Mouse (Mus musculus): ENCODE measurements at regions not wholly inside any gene's neighbourhood (a gene's known extent, or its start where the extent isn't known, plus 50 kb on each side); places are given as distances from the start of the nearest gene placed in this dataset.

DNA sequence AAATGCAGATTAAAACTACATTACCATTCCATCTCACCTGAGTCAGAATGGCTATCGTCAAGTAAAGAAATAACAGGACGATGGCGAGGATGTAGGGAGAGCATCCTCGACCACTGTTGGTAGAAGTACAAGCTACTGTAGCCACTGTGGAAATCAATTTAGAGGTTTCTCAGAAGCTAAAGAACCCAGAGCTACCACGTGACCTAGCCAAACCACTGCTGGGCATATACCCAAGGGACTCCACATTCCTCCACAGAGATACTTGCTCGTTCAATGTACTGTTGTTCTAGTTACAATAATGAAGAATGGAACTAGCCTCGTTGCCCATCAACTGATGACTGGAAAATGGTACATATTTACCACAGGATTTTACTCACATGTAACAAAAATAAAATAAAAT is 94.4 kb downstream of the Srek1 start:
- H3K9me3 ChIP-seq (replicated peaks; ENCODE audit: low read length): no peaks in the 10 kb centered on the region
- H3K9ac ChIP-seq (ENCODE audit: insufficient read depth, low read depth): no peak overlapping the region
- dilution Hi-C loops (cut with MboI; ENCODE audit: extremely low pct_ligation_motif_present, extremely low pct_unique_long_range_greater_than_20kb, low sequenced_read_pairs) (no loop called here), in situ Hi-C loops (cut with MboI; ENCODE audit: low pct_ligation_motif_present, low pct_unique_long_range_greater_than_20kb, low sequenced_read_pairs) (no loop called here)
- H3K36me3 ChIP-seq (replicated peaks in 1 of 2; ENCODE audit: control insufficient read depth in 1 of 2, insufficient read depth in 1 of 2, low read length in 1 of 2): no peaks in the 10 kb centered on the region
- no peaks in the 10 kb centered on the region for H3K79me2 ChIP-seq (replicated peaks; ENCODE audit: control insufficient read depth, extremely low read depth, insufficient read depth, poor library complexity, severe bottlenecking)
- H3K4me3 ChIP-seq (replicated peaks in 1 of 3; ENCODE audit: low read depth in 2 of 3, low read length in 2 of 3, poor library complexity in 1 of 3): no peak overlapping the region
- H3K4me2 ChIP-seq (ENCODE audit: insufficient read depth, low read depth, poor library complexity, severe bottlenecking): no peak overlapping the region
- no peaks in the 10 kb centered on the region for H3K27me3 ChIP-seq (replicated peaks)
- TF ChIP-seq MAX (IDR thresholded peaks at IDR 0.05; ENCODE audit: low read length) (no peak), USF2 (conservative IDR thresholded peaks at IDR 0.05; ENCODE audit: low read depth, low read length) (peak; percentile 61), USF1 (IDR thresholded peaks at IDR 0.05; ENCODE audit: low read depth, low read length) (peak; percentile 52)
- no peak overlapping the region for H3K27ac ChIP-seq (ENCODE audit: insufficient read depth, low read depth)
- DNase-seq (ENCODE audit: extremely low read depth): peak; percentile 7
- peaks cover 0 to 7% of the 10 kb centered on the region in 2 experiments; a peak in 2 of 4 replicates for H3K4me1 ChIP-seq (ENCODE audit: control insufficient read depth in 1 of 2, insufficient read depth in 2 of 2)

DNA sequence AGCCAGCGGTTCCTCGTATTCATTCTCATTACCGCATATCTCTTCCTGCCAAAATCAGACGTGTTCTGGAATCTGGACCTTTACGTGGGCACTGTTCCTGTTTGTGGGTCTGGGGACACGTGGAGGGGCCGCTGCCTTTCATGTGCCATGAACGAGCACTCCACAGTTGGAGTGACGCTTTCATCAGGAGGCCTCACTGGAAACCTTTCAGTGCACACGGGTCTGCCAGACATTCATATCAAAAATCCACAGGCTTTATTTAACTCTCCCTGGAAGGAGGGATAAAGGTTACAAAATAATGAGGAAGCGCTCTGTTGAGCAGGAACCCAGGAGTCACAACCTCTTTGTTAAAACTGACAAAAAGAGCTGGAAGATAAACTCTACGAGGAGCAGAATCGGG is 97.6 kb downstream of the Srek1 start:
- TF ChIP-seq MXI1 (IDR thresholded peaks at IDR 0.05; ENCODE audit: low read depth, low read length) (no peak), RCOR1 (conservative IDR thresholded peaks at IDR 0.05; ENCODE audit: low read depth, low read length) (no peak), RAD21 (IDR thresholded peaks at IDR 0.05; ENCODE audit: low read depth, low read length) (no peak), ZC3H11A (IDR thresholded peaks at IDR 0.05; ENCODE audit: low read depth, low read length) (no peak), MEF2A (IDR thresholded peaks at IDR 0.05; ENCODE audit: borderline replicate concordance, low read depth, low read length) (no peak), GABPA (IDR thresholded peaks at IDR 0.05; ENCODE audit: insufficient replicate concordance, low read depth, low read length) (no peak), MAX (IDR thresholded peaks at IDR 0.05; ENCODE audit: low read length) (no peak), TCF12 (IDR thresholded peaks at IDR 0.05; ENCODE audit: low read depth, low read length) (no peak), ZMIZ1 (IDR thresholded peaks at IDR 0.05; ENCODE audit: low read depth, low read length) (no peak), ETS1 (conservative IDR thresholded peaks at IDR 0.05; ENCODE audit: low read depth, low read length) (no peak)
- dilution Hi-C loops (cut with MboI; ENCODE audit: extremely low pct_ligation_motif_present, extremely low pct_unique_long_range_greater_than_20kb, low sequenced_read_pairs) (no loop called here), in situ Hi-C loops (cut with MboI; ENCODE audit: low pct_ligation_motif_present, low pct_unique_long_range_greater_than_20kb, low sequenced_read_pairs) (no loop called here)
- Histone ChIP-seq H3K27me3 (replicated peaks) (no peaks in the 10 kb centered on the region), H3K9me3 (replicated peaks; ENCODE audit: low read length) (no peaks in the 10 kb centered on the region), H3K4me1 (ENCODE audit: control insufficient read depth in 1 of 2, insufficient read depth in 2 of 2) (peaks cover 0 to 7% of the 10 kb centered on the region in 2 experiments; a peak in 2 of 4 replicates), H3K4me3 (replicated peaks in 1 of 3; ENCODE audit: low read depth in 2 of 3, low read length in 2 of 3, poor library complexity in 1 of 3) (no peak overlapping the region), H3K79me2 (replicated peaks; ENCODE audit: control insufficient read depth, extremely low read depth, insufficient read depth, poor library complexity, severe bottlenecking) (no peaks in the 10 kb centered on the region), H3K9ac (ENCODE audit: insufficient read depth, low read depth) (no peak overlapping the region), H3K4me2 (ENCODE audit: insufficient read depth, low read depth, poor library complexity, severe bottlenecking) (no peak overlapping the region), H3K27ac (ENCODE audit: insufficient read depth, low read depth) (no peak overlapping the region), H3K36me3 (replicated peaks in 1 of 2; ENCODE audit: control insufficient read depth in 1 of 2, insufficient read depth in 1 of 2, low read length in 1 of 2) (no peaks in the 10 kb centered on the region)
- DNase-seq (ENCODE audit: extremely low read depth): no peak

DNA sequence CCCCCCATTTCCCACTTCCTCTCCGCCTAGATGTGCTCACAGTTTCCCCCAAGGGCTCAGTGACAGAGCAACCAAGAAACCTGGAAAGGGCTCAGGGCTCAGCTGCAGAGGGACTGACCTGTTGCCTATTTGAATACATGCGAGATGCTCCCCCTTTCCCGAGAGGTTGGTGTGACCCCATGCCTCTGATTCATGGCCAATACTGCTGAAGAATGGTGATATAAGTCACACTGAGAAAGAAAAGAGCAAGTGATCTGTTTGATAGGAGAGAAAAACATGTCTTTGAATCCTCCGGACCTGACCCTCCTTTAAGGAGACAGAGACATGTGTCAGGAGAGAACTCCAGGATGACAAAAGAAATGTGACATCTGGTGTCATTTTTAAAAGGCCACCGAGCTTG is 98.2 kb downstream of the Srek1 start:
- Histone ChIP-seq H3K27me3 (replicated peaks) (no peaks in the 10 kb centered on the region), H3K27ac (ENCODE audit: insufficient read depth, low read depth) (no peak overlapping the region), H3K9me3 (replicated peaks; ENCODE audit: low read length) (no peaks in the 10 kb centered on the region), H3K36me3 (replicated peaks in 1 of 2; ENCODE audit: control insufficient read depth in 1 of 2, insufficient read depth in 1 of 2, low read length in 1 of 2) (no peaks in the 10 kb centered on the region), H3K4me3 (replicated peaks in 1 of 3; ENCODE audit: low read depth in 2 of 3, low read length in 2 of 3, poor library complexity in 1 of 3) (no peak overlapping the region), H3K4me2 (ENCODE audit: insufficient read depth, low read depth, poor library complexity, severe bottlenecking) (no peak overlapping the region), H3K9ac (ENCODE audit: insufficient read depth, low read depth) (no peak overlapping the region), H3K79me2 (replicated peaks; ENCODE audit: control insufficient read depth, extremely low read depth, insufficient read depth, poor library complexity, severe bottlenecking) (no peaks in the 10 kb centered on the region), H3K4me1 (ENCODE audit: control insufficient read depth in 1 of 2, insufficient read depth in 2 of 2) (peaks cover 0 to 7% of the 10 kb centered on the region in 2 experiments; a peak in 2 of 4 replicates)
- DNase-seq (ENCODE audit: extremely low read depth): no peak
- dilution Hi-C loops (cut with MboI; ENCODE audit: extremely low pct_ligation_motif_present, extremely low pct_unique_long_range_greater_than_20kb, low sequenced_read_pairs): no loop called here
- TF ChIP-seq ZNF384 (IDR thresholded peaks at IDR 0.05; ENCODE audit: low read depth, low read length) (no peak), UBTF (IDR thresholded peaks at IDR 0.05; ENCODE audit: low read depth, low read length) (no peak), USF1 (IDR thresholded peaks at IDR 0.05; ENCODE audit: low read depth, low read length) (no peak), MXI1 (IDR thresholded peaks at IDR 0.05; ENCODE audit: low read depth, low read length) (no peak), POLR2AphosphoS2 (IDR thresholded peaks at IDR 0.05; ENCODE audit: low read depth, low read length) (no peak), MAZ (IDR thresholded peaks at IDR 0.05; ENCODE audit: low read depth, low read length) (no peak), SIN3A (IDR thresholded peaks at IDR 0.05; ENCODE audit: low read length) (no peak), USF2 (conservative IDR thresholded peaks at IDR 0.05; ENCODE audit: low read depth, low read length) (no peak), TCF12 (IDR thresholded peaks at IDR 0.05; ENCODE audit: low read depth, low read length) (no peak), KAT2A (IDR thresholded peaks at IDR 0.05; ENCODE audit: insufficient replicate concordance, low read length) (no peak), SMC3 (IDR thresholded peaks at IDR 0.05; ENCODE audit: low read depth, low read length) (no peak), E2F4 (IDR thresholded peaks at IDR 0.05; ENCODE audit: insufficient replicate concordance, low read depth, low read length) (no peak), IRF4 (IDR thresholded peaks at IDR 0.05; ENCODE audit: low read depth, low read length) (no peak), PAX5 (IDR thresholded peaks at IDR 0.05; ENCODE audit: low read length) (no peak)
- in situ Hi-C loops (cut with MboI; ENCODE audit: low pct_ligation_motif_present, low pct_unique_long_range_greater_than_20kb, low sequenced_read_pairs): no loop called here
